Mouse (Mus musculus) ES-CJ7 (cell line): ENCODE results near the gene Irf2.

Source experiments
- DNase-seq: peaks from one replicate; pipeline ENCODE4 v3.0.0; 2011; ENCODE audit warnings: low read depth, low spot score

Irf2 gene

GRCm38 (mm10) chr8:46799706-46800105 is 60.2 kb downstream of the Irf2 start:
- DNase-seq, result no peak

DNA sequence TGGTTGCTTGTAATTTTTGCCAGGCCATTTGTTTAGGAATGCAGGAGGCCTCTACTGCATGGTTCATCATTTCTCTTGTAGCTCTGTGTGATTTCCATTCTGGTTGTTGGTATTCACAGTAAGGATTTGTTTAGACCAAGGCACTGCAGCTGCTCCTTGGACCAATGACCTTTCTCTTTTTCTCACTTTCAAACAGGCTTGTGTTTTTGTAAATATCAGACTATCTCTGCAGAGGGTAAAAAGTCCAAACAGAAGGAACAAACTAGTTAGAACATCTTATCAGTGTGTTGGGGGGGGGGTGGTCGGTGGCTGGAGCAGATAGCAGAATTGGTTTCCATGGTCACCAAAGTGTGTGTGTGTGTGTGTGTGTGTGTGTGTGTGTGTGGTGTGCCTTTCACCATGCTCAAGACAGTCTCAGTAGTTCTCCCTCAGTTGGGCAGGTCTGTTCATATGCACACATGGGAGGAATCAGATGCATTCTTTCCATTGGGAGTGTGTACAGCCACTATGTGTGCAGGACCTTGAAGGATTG is 61.7 kb downstream of the Irf2 start:
- DNase-seq, result no peak

GRCm38 (mm10) chr8:46802009-46802408 is 62.5 kb downstream of the Irf2 start:
- DNase-seq, result no peak

DNA sequence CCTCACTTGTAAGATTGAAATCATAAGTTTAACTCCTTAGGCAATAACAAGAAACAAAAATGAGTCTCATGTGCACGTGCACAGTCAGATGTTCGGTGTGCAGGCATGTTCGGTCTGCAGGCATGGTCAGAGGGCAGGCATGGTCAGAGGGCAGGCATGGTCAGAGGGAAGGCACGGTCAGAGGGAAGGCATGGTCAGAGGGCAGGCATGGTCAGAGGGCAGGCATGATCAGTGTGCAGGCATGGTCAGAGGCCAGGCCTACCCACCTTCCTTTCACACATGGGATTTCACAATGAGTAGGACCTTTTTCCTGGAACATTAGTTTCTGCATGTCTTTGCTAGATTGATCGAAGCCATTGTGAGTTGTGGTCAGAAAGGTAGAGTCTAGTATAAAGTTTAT is 65.2 kb downstream of the Irf2 start:
- DNase-seq, result no peak

DNA sequence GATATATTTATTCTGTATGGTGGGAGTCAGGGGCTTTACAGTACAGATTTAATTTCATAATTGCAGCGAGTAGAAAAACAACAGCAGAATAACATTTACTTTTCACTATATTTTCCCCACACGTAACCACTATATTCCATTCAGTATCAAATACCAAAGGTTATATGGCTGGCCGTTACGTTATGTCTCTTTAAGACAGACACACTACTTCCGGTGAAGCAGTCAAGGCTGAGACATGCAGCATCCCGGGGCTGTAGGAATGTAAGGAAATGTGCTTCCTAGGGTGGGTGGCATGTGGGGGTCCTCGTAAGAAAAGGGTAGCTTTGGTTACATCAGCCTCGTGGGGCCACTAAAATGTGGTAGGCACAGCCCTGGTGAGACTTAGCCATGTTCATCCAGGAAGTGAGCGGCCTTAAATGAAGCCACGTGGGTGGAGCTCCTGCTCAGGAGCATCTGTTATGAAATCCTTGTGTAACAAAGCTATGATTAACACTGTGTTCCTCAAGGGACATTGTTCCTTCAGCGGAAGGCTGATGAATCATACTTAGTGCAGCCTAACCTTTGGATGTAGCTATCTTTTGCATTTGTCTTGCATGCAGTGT is 71.6 kb downstream of the Irf2 start:
- no peak for DNase-seq

GRCm38 (mm10) chr8:46811944-46812343 is 72.4 kb downstream of the Irf2 start:
- DNase-seq, result no peak

- no peak for DNase-seq
Measured at GRCm38 (mm10) chr8:46812966-46813365, 73.4 kb downstream of the Irf2 start.

GRCm38 (mm10) chr8:46818106-46818989 is 78.8 kb downstream of the Irf2 start:
- DNase-seq, result no peak

- no peak for DNase-seq
Measured at GRCm38 (mm10) chr8:46818990-46819288, 79.4 kb downstream of the Irf2 start.

DNA sequence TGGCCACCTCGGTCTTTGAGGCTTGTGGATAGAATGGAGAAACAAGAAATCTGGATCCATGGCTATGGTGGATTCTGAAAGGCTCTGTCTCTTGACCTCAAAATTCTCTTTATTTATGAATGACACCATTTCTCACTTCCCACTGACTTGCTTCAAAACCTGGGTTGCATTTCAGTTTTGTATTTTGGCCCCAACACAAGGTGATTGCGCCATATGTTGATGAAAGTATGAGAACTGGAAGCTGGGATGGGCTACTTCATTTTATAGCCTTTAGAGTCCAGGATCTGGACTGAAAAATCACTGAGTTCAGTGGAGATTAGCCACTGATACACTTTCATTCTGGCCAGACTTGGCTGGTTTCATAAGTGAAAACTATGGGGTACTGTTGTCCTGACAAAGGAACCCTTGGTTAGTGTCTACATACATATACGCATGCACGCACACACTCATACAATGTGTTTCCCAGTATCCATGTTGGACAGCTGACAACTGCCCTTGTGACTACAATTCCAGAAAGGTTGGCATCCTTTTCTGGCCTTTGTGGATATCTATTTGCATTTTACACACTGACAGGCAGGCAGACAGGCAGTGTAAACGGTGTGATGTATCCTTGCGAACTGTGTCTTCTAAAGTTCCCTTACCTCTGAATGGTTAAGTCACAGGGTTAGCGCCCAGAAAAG is 89.3 kb downstream of the Irf2 start:
- DNase-seq, result no peak

DNA sequence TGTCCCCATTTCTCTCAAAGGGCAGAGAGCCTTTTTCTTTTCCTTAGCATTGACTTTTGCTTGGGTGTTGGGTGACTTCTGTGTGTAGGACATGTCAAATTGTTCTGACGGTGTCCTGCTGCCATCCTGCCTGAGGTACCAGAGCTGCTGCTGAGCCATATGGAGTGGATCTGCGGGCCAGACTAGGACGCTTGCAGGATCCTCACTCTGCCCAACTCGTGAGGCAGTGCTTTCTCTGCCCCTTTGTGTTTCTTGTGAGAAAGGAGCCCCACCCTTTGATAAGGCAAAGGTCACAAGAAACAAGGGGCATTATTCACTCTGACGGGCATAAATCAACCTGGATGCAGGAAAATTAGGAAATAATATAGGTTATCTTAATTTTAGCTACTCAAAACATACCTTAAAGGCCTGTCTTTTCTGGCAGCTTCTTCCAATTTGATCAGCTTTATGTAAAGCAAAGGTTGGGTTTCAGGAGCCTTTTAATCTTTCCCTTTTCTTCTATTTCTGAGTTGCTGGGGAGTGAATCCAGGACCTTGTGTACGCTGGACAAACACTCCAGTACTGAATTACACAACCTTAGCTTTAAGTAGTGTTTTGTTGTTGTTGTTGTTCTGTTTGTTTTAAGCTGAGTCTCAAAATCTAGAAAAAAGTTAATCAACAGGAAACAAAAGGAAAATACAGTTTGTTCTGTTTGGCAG is 90.0 kb downstream of the Irf2 start:
- no peak for DNase-seq

DNA sequence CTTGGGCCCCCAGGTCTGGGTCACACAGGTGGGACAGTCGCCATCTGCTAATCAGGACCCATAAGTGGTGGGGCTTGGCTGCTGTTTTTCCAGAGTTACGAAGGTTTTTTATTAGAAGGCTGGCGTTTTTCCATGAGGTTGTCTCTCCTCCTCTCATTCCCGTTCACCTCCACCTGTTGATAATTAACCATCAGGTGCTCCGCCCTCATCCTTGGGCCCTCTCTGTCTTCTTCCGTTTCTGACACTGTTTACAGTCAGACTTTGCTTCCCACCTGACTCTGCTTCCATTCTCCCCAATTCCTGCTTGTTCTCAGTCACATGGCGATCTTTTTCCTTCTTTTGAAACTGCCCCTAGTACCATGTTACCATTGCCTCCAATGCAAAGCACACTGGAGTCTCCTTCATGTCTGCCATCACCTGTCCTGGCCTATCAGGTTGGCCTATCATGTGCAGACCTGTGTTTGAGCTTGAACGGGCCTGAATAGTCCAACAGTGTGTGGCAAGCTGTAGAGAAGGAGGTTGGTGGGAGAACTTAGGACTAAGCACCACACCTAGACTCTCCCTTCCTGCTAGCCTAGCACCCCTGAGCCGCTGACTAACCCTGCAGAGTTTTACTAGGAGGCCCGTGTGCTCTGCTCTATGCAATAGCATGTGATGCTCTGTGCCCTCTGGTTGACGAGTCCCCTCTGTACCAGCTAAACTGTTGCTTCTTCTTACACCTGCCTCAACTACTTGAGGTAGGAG is 90.8 kb downstream of the Irf2 start:
- DNase-seq, result no peak

DNA sequence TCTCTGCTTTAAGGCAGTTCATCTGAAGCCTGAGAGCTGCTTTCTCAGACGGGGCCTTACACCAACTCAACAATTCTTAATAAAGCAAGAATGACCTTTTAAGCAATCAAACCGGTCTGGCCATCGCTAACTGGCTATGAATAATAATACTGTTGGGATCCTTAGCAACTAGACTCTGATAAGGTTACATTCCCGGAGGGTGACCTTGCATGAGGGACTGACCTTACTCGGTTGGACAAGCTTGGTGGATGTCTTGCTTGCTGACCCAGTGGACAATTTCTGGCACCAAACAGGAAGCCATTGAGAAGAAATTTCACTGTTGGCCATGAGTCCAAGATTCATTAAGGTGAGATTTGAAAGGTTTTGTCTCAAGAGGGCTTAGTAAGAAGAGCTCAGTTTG is 92.4 kb downstream of the Irf2 start:
- no peak for DNase-seq

GRCm38 (mm10) chr8:46832399-46832798 is 92.9 kb downstream of the Irf2 start:
- DNase-seq, result no peak

- no peak for DNase-seq
Measured at GRCm38 (mm10) chr8:46833763-46834162, 94.2 kb downstream of the Irf2 start.

- DNase-seq, result no peak
Measured at GRCm38 (mm10) chr8:46834440-46834839, 94.9 kb downstream of the Irf2 start.

DNA sequence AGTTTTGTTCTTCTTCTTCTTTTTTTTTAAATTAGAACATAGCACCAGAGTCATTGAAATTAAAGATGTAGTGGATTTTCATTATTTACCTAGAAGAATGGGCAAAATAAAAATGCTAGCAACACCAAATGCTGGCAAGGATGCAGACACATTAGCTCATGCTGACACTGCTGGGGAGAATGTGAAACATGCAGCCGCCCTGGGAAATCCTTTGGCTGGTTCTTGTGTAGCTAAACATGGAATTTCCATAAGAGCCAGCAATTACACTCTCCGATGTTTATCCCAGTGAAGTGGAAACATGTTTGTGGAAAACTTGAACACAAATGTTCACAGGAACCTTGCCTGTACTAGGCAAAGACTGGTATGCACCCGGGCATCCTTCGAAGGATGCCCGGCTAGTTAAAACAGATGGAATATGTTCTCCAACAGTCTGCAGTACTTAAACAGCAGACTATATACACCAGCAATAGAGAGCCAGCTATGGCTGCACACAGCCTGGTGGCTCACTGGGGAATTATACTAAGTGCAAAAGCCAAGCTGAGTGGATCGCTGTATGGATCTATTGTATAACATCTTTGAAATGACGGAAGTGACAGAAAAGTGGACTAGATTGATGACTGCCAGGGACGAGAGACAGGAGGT is 96.6 kb downstream of the Irf2 start:
- no peak for DNase-seq

GRCm38 (mm10) chr8:46836949-46837348 is 97.4 kb downstream of the Irf2 start:
- no peak for DNase-seq

DNA sequence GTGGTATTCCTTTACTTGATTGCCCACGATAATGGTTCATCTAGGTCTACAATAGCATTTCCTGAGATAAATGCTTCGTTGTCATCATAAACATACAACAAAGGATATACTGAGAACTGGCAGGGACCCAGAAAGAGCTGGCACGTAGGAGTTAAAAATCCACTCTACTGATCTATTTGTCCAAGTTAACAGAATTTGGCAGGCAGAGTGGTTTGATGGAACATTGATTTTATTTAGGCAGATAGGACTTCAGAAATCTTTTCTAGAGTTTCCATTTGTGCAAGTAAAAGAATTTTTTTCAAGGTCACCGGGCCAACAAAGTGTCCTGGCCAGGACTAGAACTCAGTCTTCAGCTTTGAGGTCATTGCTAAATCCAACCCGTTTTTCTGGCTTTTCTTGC is 98.5 kb downstream of the Irf2 start:
- no peak for DNase-seq

DNA sequence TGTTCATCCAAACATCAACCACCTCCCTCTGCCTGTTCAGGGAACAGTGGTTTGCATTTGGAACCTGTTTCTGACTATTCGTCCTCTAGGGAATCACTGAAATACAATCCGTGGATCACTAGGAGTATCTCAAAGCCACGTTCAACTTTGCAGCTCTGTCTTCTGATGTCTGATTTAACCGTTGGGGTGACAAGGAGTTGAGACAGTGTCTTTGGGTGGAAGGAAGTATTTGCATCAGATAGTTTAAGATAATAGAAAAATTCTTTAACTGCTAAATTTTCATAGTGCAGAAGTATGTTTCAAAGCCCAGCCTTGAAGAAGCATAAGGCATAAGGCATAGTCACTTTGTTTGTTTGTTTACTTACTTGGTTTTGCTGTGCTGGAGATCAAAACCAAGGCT is 100.9 kb downstream of the Irf2 start:
- no peak for DNase-seq

DNA sequence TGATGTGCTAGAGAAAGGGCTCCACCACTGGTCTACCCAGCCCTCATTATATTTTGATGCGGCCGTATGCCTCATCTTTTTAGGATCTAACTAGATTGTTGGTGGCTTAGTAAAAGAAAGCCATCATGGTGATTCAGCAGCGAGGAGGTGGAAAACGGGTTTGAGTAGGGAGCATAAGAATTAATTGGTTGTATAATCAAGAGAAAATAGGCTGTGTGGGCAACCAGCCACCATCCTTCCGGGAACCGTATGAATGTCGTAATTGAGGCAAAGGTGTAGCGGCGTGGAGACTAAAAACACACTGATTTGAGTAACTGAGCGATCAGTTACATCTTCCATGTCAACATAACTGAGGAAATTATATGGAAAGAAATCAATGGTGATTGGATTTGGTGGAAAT is 101.3 kb downstream of the Irf2 start:
- no peak for DNase-seq
